Mouse (Mus musculus) heart, embryonic 12.5 days (tissue): ENCODE data around the gene Bbs12. TPM values are rescaled to one million over a fixed set of nuclear protein-coding genes. Genes with fewer than 3 reads are reported as not detected.

ENCODE experiments used
- ATAC-seq: fragments of 200-750 bp; cut with Nextera tagmentation; 2 replicates; pipeline ENCODE4 v1.8.0; 2017; ENCODE audit warnings: moderate TSS enrichment, moderate library complexity; ENCODE audit not compliant: insufficient number of reproducible peaks, low FRiP score
- H3K27ac ChIP-seq: fragments of 300-500 bp; sonication (generic); 2 replicates; pipeline ENCODE4 v1.5.1; 2016; ENCODE audit warnings: mild to moderate bottlenecking, moderate library complexity; ENCODE audit not compliant: poor library complexity, severe bottlenecking
- H3K27me3 ChIP-seq: fragments of 300-500 bp; sonication (generic); replicated peaks from 2 replicates; pipeline ENCODE4 v1.6.1; 2016; ENCODE audit warnings: mild to moderate bottlenecking, moderate library complexity
- H3K36me3 ChIP-seq: fragments of 300-500 bp; sonication (generic); 2 replicates; pipeline ENCODE4 v1.6.1; 2016; ENCODE audit warnings: mild to moderate bottlenecking, moderate library complexity
- H3K4me1 ChIP-seq: fragments of 300-500 bp; sonication (generic); replicated peaks from 2 replicates; pipeline ENCODE4 v1.6.1; 2016; ENCODE audit warnings: mild to moderate bottlenecking
- H3K4me2 ChIP-seq: fragments of 300-500 bp; sonication (generic); 2 replicates; pipeline ENCODE4 v1.6.1; 2016; ENCODE audit warnings: mild to moderate bottlenecking, moderate library complexity
- H3K4me3 ChIP-seq: fragments of 300-500 bp; sonication (generic); 2 replicates; pipeline ENCODE4 v1.5.1; 2016; ENCODE audit warnings: mild to moderate bottlenecking
- H3K9ac ChIP-seq: fragments of 300-500 bp; sonication (generic); 2 replicates; pipeline ENCODE4 v1.6.1; 2016; ENCODE audit warnings: mild to moderate bottlenecking, moderate library complexity
- H3K9me3 ChIP-seq: fragments of 300-500 bp; sonication (generic); replicated peaks from 2 replicates; pipeline ENCODE4 v1.6.1; 2016; ENCODE audit warnings: mild to moderate bottlenecking, moderate library complexity
- WGBS: fragments of 180-500 bp; shearing (Covaris S2); methylation state at CpG from one replicate; pipeline ENCODE4 v1.1.7; 2016; 5-methylcytosine and 5-hydroxymethylcytosine counted together
- polyA plus RNA-seq: library from polyadenylated mRNA; unstranded; fragments of >200 nt; fragmentation: Nextera tagmentation; extraction: Ambion mirVana; gene quantifications from 2 replicates; pipeline ENCODE4 v1.2.1, GENCODE M21; 2016

Bbs12 gene
- polyA plus RNA-seq, 1 experiment from 2014 or later: 5.4 TPM

GRCm38 (mm10) chr3:37326627-37327026 lies 14.3 kb downstream of the Bbs12 start:
- Histone ChIP-seq H3K36me3 (no peaks in the 10 kb centered on the region), H3K9me3 (no peaks in the 10 kb centered on the region), H3K4me1 (no peaks in the 10 kb centered on the region), H3K4me3 (no peak overlapping the region), H3K9ac (no peak overlapping the region), H3K27me3 (no peaks in the 10 kb centered on the region), H3K4me2 (no peak overlapping the region), H3K27ac (no peak overlapping the region)
- WGBS: 47% methylated on average over 3 of the region's 3 CpGs
- no peak for ATAC-seq

- no peak overlapping the region for H3K4me3 ChIP-seq
- WGBS: 64% methylated on average over 2 of the region's 2 CpGs
- no peak overlapping the region for H3K9ac ChIP-seq
- no peaks in the 10 kb centered on the region for H3K4me1 ChIP-seq
- no peaks in the 10 kb centered on the region for H3K9me3 ChIP-seq
- no peak overlapping the region for H3K4me2 ChIP-seq
- no peaks in the 10 kb centered on the region for H3K27me3 ChIP-seq
- no peak overlapping the region for H3K27ac ChIP-seq
- no peaks in the 10 kb centered on the region for H3K36me3 ChIP-seq
- ATAC-seq: no peak
These were observed 16.1 kb downstream of the Bbs12 start for GRCm38 (mm10) chr3:37328489-37328888.

- Histone ChIP-seq H3K36me3 (no peaks in the 10 kb centered on the region), H3K4me2 (no peak overlapping the region), H3K9me3 (no peaks in the 10 kb centered on the region), H3K27me3 (no peaks in the 10 kb centered on the region), H3K27ac (no peak overlapping the region), H3K4me1 (no peaks in the 10 kb centered on the region), H3K9ac (no peak overlapping the region), H3K4me3 (no peak overlapping the region)
- 81% methylated on average over 1 of the region's 1 CpGs for WGBS
- ATAC-seq: no peak
These were observed 17.6 kb downstream of the Bbs12 start for GRCm38 (mm10) chr3:37329963-37330362.

GRCm38 (mm10) chr3:37331999-37332449 lies 19.7 kb downstream of the Bbs12 start:
- Histone ChIP-seq H3K36me3 (no peaks in the 10 kb centered on the region), H3K4me3 (no peak overlapping the region), H3K27ac (no peak overlapping the region), H3K27me3 (no peaks in the 10 kb centered on the region), H3K9me3 (no peaks in the 10 kb centered on the region), H3K4me2 (no peak overlapping the region), H3K9ac (no peak overlapping the region), H3K4me1 (no peaks in the 10 kb centered on the region)
- ATAC-seq: no peak
- WGBS: 45% methylated on average over 6 of the region's 6 CpGs

GRCm38 (mm10) chr3:37334053-37334452 lies 21.7 kb downstream of the Bbs12 start:
- no peak overlapping the region for H3K4me2 ChIP-seq
- no peak overlapping the region for H3K9ac ChIP-seq
- 82% methylated on average over 4 of the region's 4 CpGs for WGBS
- no peaks in the 10 kb centered on the region for H3K27me3 ChIP-seq
- no peaks in the 10 kb centered on the region for H3K9me3 ChIP-seq
- H3K36me3 ChIP-seq: no peaks in the 10 kb centered on the region
- H3K27ac ChIP-seq: no peak overlapping the region
- no peaks in the 10 kb centered on the region for H3K4me1 ChIP-seq
- no peak for ATAC-seq
- no peak overlapping the region for H3K4me3 ChIP-seq

GRCm38 (mm10) chr3:37341110-37341509 lies 28.8 kb downstream of the Bbs12 start:
- ATAC-seq: no peak
- Histone ChIP-seq H3K4me2 (no peak overlapping the region), H3K27me3 (peaks cover 12% of the 10 kb centered on the region; the same call in 1 of the 2 replicates), H3K4me3 (no peak overlapping the region), H3K4me1 (no peaks in the 10 kb centered on the region), H3K9ac (no peak overlapping the region), H3K9me3 (no peaks in the 10 kb centered on the region), H3K27ac (no peak overlapping the region), H3K36me3 (no peaks in the 10 kb centered on the region)
- 47% methylated on average over 5 of the region's 5 CpGs for WGBS

- Histone ChIP-seq H3K9ac (no peak overlapping the region), H3K9me3 (no peaks in the 10 kb centered on the region), H3K36me3 (no peaks in the 10 kb centered on the region), H3K4me3 (no peak overlapping the region), H3K27me3 (peaks cover 27% of the 10 kb centered on the region), H3K27ac (no peak overlapping the region), H3K4me1 (peaks cover 3% of the 10 kb centered on the region), H3K4me2 (no peak overlapping the region)
- WGBS: 51% methylated on average over 5 of the region's 5 CpGs
- ATAC-seq: no peak
These were observed 30.5 kb downstream of the Bbs12 start for GRCm38 (mm10) chr3:37342811-37343210.

GRCm38 (mm10) chr3:37347671-37348070 lies 35.3 kb downstream of the Bbs12 start:
- H3K27ac ChIP-seq: no peak overlapping the region
- H3K36me3 ChIP-seq: no peaks in the 10 kb centered on the region
- H3K9me3 ChIP-seq: no peaks in the 10 kb centered on the region
- H3K27me3 ChIP-seq: peaks cover 51% of the 10 kb centered on the region
- H3K9ac ChIP-seq: peak overlapping the region; percentile 76; the same call in 1 of the 2 replicates
- H3K4me1 ChIP-seq: peaks cover 13% of the 10 kb centered on the region
- H3K4me2 ChIP-seq: peak overlapping the region; percentile 100
- 32% methylated on average over 9 of the region's 9 CpGs for WGBS
- ATAC-seq: 0 out of 2 replicates have a peak, but pooled peaks have one; percentile 11
- peak overlapping the region; percentile 72 for H3K4me3 ChIP-seq

GRCm38 (mm10) chr3:37348221-37349165 lies 36.1 kb downstream of the Bbs12 start, which contains the start of gene Fgf2:
Fgf2 (plus strand) TSS chr3:37348346.
- Histone ChIP-seq H3K4me1 (peaks cover 13% of the 10 kb centered on the region), H3K36me3 (no peaks in the 10 kb centered on the region), H3K4me2 (peak within 1 kb of the TSS; percentile 100), H3K27me3 (peaks cover 51% of the 10 kb centered on the region), H3K27ac (no peak within 1 kb of the TSS), H3K9me3 (no peaks in the 10 kb centered on the region), H3K4me3 (peak within 1 kb of the TSS; percentile 72), H3K9ac (peak within 1 kb of the TSS; percentile 76)
- peak; percentile 42 for ATAC-seq
- WGBS: 1% methylated on average over 61 of the region's 75 CpGs

GRCm38 (mm10) chr3:37349166-37349548 lies 36.8 kb downstream of the Bbs12 start:
- Histone ChIP-seq H3K4me2 (peak overlapping the region; percentile 100), H3K9ac (no peak overlapping the region; the same call in 1 of the 2 replicates), H3K4me1 (peaks cover 13% of the 10 kb centered on the region), H3K4me3 (peak overlapping the region; percentile 72), H3K27me3 (peaks cover 49% of the 10 kb centered on the region), H3K27ac (no peak overlapping the region), H3K36me3 (no peaks in the 10 kb centered on the region), H3K9me3 (no peaks in the 10 kb centered on the region)
- 7% methylated on average over 8 of the region's 8 CpGs for whole genome bisulfite sequencing
- no peak for ATAC-seq

- peaks cover 13% of the 10 kb centered on the region for H3K4me1 ChIP-seq
- no peak for ATAC-seq
- no peaks in the 10 kb centered on the region for H3K9me3 ChIP-seq
- peaks cover 44% of the 10 kb centered on the region for H3K27me3 ChIP-seq
- H3K36me3 ChIP-seq: no peaks in the 10 kb centered on the region
- H3K27ac ChIP-seq: no peak overlapping the region
- no peak overlapping the region for H3K9ac ChIP-seq
- no peak overlapping the region for H3K4me2 ChIP-seq
- 37% methylated on average over 7 of the region's 7 CpGs for WGBS
- H3K4me3 ChIP-seq: no peak overlapping the region
These were observed 38.0 kb downstream of the Bbs12 start for GRCm38 (mm10) chr3:37350386-37350785.
